In the genomic region with DNA sequence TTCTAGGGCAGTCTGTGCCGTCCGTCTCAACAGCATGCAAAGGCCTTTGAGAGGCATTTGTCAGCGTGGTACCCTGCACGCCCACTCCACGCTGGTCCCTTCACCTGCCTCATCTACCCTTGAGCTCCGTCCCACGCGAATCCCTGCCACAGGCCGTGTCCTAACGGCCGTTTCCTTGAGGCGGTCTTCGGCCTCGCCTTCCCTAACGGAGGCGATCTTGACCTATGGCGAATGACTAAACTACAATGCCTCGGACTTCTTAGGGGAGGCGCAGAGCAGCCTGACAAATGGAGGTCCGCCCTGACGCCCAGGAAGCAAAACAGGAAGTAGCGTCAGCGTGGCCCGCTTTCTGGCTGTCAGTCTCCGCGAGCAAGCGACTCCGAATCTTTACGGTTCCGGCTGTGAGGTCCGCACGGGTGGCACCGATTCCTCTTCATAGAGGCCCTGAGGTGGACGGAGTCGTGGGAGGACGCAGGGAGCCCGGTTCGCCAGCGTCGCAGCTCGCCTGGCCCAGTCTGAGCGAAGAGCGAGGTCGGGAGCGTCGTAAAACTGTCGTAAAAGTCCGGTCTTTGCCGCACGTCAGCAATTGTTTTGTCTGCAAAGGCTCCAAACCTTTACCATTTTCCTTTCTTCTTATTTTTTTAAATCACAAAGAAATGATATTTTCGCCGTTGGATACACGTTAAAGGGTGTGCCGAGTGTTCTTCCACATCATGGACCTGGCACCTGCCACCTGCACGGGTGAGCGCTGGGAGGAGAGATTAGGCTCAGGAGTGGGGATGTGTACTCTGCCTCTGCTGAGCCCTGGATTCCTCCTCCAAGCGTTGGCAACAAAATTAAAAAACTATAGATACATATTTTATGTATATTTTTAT, we compare ENCODE assay signal across 8 mouse cellular contexts. TPM values are rescaled to one million over a fixed set of nuclear protein-coding genes. Genes with fewer than 3 reads are reported as not detected.
DNase-seq lines count a peak whose midpoint lies in the region; ATAC-seq lines count a peak whose summit lies in the region.

No protein-coding gene starts in this region.

- ATAC-seq in hindbrain, embryonic 15.5 days (ENCODE audit: low FRiP score, low read depth) = peak; percentile 93

- H3K36me3 ChIP-seq in hindbrain, embryonic 15.5 days = peaks cover 13% of the 10 kb centered on the region

- peak overlapping the region; percentile 83 for H3K9ac ChIP-seq in hindbrain, embryonic 15.5 days

- no peaks in the 10 kb centered on the region for H3K9me3 ChIP-seq in hindbrain, embryonic 15.5 days

- peak overlapping the region; percentile 60 for H3K4me2 ChIP-seq in hindbrain, embryonic 15.5 days

- H3K27me3 ChIP-seq in hindbrain, embryonic 15.5 days = no peaks in the 10 kb centered on the region

- H3K4me3 ChIP-seq in hindbrain, embryonic 15.5 days = peak overlapping the region; percentile 68

- DNase-seq in T-cell, adult 2 months (ENCODE audit: low spot score) = peak; percentile 90
- DNase-seq in cerebellum, postnatal 36 days = peak; percentile 80 to 90
- peak; percentile 91 to 92 for DNase-seq in frontal cortex, postnatal 36 days (ENCODE audit: low spot score in 2 of 2)
- peak; percentile 78 for DNase-seq in left cerebral cortex, adult 11 months (ENCODE audit: low spot score)
- peak; percentile 92 to 94 for DNase-seq in lung, postnatal 4 days
- DNase-seq in retina, postnatal 7 days (ENCODE audit: low read depth, low spot score) = peak; percentile 89
- DNase-seq in urinary bladder, adult 2 months (ENCODE audit: low spot score) = peak; percentile 87

- WGBS in hindbrain, embryonic 15.5 days = under 1% methylated on average over 57 of the region's 57 CpGs

- H3K27ac ChIP-seq in hindbrain, embryonic 15.5 days (replicated peaks) = peak overlapping the region; percentile 99

- peaks cover 14% of the 10 kb centered on the region for H3K4me1 ChIP-seq in hindbrain, embryonic 15.5 days (replicated peaks)

RNA-seq across cellular contexts. Expression of gene Zfp846, which starts 26.2 kb away (rescaled TPM):
- polyA plus RNA-seq in hindbrain, embryonic 15.5 days (2015; fragmentation: Nextera tagmentation; extraction: Ambion mirVana) = 45.0 and 45.3 TPM in 2 replicates
- 6.9 TPM in 2 replicates for polyA plus RNA-seq in urinary bladder, adult 2 months (2012; rRNA removed)

RNA-seq across cellular contexts. Expression of gene Ubl5, which starts 35.3 kb away (rescaled TPM):
- polyA plus RNA-seq in hindbrain, embryonic 15.5 days (2015; fragmentation: Nextera tagmentation; extraction: Ambion mirVana) = 441 and 476 TPM in 2 replicates
- 477 and 551 TPM in 2 replicates for polyA plus RNA-seq in urinary bladder, adult 2 months (2012; rRNA removed)

RNA-seq across cellular contexts. Expression of gene Fbxl12, which starts 37.2 kb away (rescaled TPM):
- 13.8 TPM in 2 replicates for polyA plus RNA-seq in hindbrain, embryonic 15.5 days (2015; fragmentation: Nextera tagmentation; extraction: Ambion mirVana)
- polyA plus RNA-seq in urinary bladder, adult 2 months (2012; rRNA removed) = 35.2 and 38.0 TPM in 2 replicates

RNA-seq across cellular contexts. Expression of gene Pin1, which starts 44.6 kb away (rescaled TPM):
- polyA plus RNA-seq in hindbrain, embryonic 15.5 days (2015; fragmentation: Nextera tagmentation; extraction: Ambion mirVana) = 66.0 and 66.3 TPM in 2 replicates
- 16.3 and 18.9 TPM in 2 replicates for polyA plus RNA-seq in urinary bladder, adult 2 months (2012; rRNA removed)

Comparison
In these comparisons a context has a peak if more than half of its experiments do, and no peak if none do; other contexts are left out.
1. Peak in every context shown above with its lines: DNase-seq, ATAC-seq, H3K4me3 ChIP-seq and H3K27ac ChIP-seq.